Mouse (Mus musculus): ENCODE results near the gene Gm49318. TPM values are rescaled to one million over a fixed set of nuclear protein-coding genes. Genes with fewer than 3 reads are reported as not detected.
"Not testable (repeated sequence)": the region's sequence is repeated elsewhere in the genome, so short reads cannot be mapped to it uniquely, and the experiment has no call there.

The Gm49318 gene
- polyA plus RNA-seq, 1 experiment from 2014 or later, result not detected

DNA sequence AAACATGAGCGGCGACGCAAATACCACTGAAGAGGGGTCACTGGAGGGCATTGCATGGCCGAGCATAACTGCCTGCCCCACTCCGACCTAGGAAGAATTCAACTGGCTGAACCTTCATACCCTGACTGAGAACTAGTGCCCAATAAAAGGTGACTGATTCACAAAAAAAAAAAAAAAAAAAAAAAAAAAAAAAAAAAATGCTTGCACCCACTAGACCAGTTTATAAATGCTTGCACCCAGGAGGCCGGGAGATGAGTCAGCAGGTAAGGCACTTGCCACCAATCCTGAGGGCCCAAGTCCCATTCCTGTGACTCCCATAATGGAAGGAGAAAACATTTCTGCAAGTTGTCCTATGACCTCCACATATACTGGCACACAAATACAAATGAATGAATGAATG lies 21.7 kb upstream of the Gm49318 start:
- no peak overlapping the region for H3K4me3 ChIP-seq
- H3K36me3 ChIP-seq, result no peaks in the 10 kb centered on the region
- 82% methylated on average over 6 of the region's 6 CpGs for WGBS
- ATAC-seq (ENCODE audit: insufficient number of reproducible peaks, insufficient read depth, low FRiP score, low TSS enrichment, low read depth), result no peak
- H3K27ac ChIP-seq, result no peak overlapping the region
- no peaks in the 10 kb centered on the region for H3K4me1 ChIP-seq
- H3K9ac ChIP-seq, result no peak overlapping the region
- no peak overlapping the region for H3K4me2 ChIP-seq
- peaks cover 10% of the 10 kb centered on the region for H3K27me3 ChIP-seq
- no peaks in the 10 kb centered on the region for H3K9me3 ChIP-seq

- Histone ChIP-seq H3K4me1 (peaks cover 7% of the 10 kb centered on the region), H3K36me3 (no peaks in the 10 kb centered on the region), H3K27ac (no peak overlapping the region), H3K9me3 (no peaks in the 10 kb centered on the region), H3K4me2 (no peak overlapping the region), H3K27me3 (no peaks in the 10 kb centered on the region), H3K4me3 (no peak overlapping the region), H3K9ac (no peak overlapping the region)
- WGBS, result 88% methylated on average over 7 of the region's 7 CpGs
- ATAC-seq (ENCODE audit: insufficient number of reproducible peaks, insufficient read depth, low FRiP score, low TSS enrichment, low read depth), result no peak
Measured at GRCm38 (mm10) chr9:22089986-22090385, 18.9 kb upstream of the Gm49318 start.

DNA sequence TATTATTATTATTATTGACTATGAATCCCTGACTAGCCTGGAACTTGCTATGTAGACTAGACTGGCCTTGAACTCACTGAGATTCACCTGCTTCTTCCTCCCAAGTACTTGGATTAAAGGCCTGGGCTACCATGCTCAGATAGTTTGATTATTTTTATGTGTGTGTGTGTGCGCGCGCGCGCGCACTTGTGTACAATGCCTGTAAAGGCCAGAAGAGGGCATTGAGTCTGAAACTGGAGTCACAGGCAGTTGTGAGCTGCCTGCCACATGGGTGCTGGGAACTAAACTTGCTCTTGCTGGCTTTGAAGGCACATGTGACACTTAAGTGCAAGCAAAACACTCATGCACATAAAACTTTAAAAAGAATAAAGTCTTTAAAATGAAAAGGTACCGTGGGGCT lies 18.2 kb upstream of the Gm49318 start:
- H3K4me1 ChIP-seq, result peaks cover 7% of the 10 kb centered on the region
- no peak overlapping the region for H3K4me2 ChIP-seq
- no peak overlapping the region for H3K9ac ChIP-seq
- H3K27me3 ChIP-seq, result no peaks in the 10 kb centered on the region
- no peaks in the 10 kb centered on the region for H3K9me3 ChIP-seq
- H3K27ac ChIP-seq, result no peak overlapping the region
- no peak overlapping the region for H3K4me3 ChIP-seq
- ATAC-seq (ENCODE audit: insufficient number of reproducible peaks, insufficient read depth, low FRiP score, low TSS enrichment, low read depth), result no peak
- H3K36me3 ChIP-seq, result no peaks in the 10 kb centered on the region
- WGBS, result 96% methylated on average over 7 of the region's 7 CpGs

DNA sequence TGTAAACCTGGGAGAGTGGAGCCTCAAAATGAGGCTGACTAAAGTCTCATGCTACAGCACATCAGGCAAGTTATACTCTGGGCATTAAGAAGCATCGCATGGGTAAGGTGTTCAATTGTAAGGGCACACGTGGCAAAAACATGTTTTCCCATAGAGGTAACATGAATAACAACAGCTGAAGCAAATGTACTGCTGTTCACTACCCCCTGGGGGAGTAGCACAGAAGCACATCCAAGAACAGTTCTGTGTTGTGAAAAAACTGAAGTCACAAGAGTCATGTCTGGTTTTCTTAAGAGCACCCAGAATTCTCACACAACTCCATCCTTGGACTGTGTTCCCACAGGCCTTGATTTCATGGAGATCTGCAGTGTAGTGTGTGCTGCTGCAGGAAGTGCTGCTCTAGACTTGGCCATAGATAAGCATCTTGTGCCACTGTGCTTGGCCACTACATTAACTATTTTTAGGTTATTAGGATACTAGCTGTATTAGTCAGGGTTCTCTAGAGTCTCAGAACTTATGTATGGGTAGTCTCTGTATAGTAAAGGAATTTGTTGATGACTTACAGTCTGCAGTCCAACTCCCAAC lies 16.1 kb upstream of the Gm49318 start:
- H3K36me3 ChIP-seq, result peaks cover 7% of the 10 kb centered on the region; the same call in 1 of the 2 replicates
- peaks cover 10% of the 10 kb centered on the region for H3K4me1 ChIP-seq
- H3K4me3 ChIP-seq, result no peak overlapping the region
- 80% methylated on average over 2 of the region's 2 CpGs for WGBS
- H3K27ac ChIP-seq, result no peak overlapping the region
- H3K9me3 ChIP-seq, result no peaks in the 10 kb centered on the region
- no peak overlapping the region for H3K9ac ChIP-seq
- H3K4me2 ChIP-seq, result no peak overlapping the region
- ATAC-seq (ENCODE audit: insufficient number of reproducible peaks, insufficient read depth, low FRiP score, low TSS enrichment, low read depth), result no peak
- no peaks in the 10 kb centered on the region for H3K27me3 ChIP-seq

- peak overlapping the region; percentile 79; the same call in 1 of the 2 replicates for H3K27ac ChIP-seq
- H3K9me3 ChIP-seq, result no peaks in the 10 kb centered on the region
- no peaks in the 10 kb centered on the region for H3K27me3 ChIP-seq
- H3K36me3 ChIP-seq, result peaks cover 7% of the 10 kb centered on the region; the same call in 1 of the 2 replicates
- ATAC-seq (ENCODE audit: insufficient number of reproducible peaks, insufficient read depth, low FRiP score, low TSS enrichment, low read depth), result no peak
- 80% methylated on average over 6 of the region's 6 CpGs for WGBS
- peak overlapping the region; percentile 83 for H3K9ac ChIP-seq
- H3K4me3 ChIP-seq, result peak overlapping the region; percentile 74
- peak overlapping the region; percentile 77 for H3K4me2 ChIP-seq
- H3K4me1 ChIP-seq, result peaks cover 10% of the 10 kb centered on the region
Measured at GRCm38 (mm10) chr9:22086012-22086411, 15.0 kb upstream of the Gm49318 start.

DNA sequence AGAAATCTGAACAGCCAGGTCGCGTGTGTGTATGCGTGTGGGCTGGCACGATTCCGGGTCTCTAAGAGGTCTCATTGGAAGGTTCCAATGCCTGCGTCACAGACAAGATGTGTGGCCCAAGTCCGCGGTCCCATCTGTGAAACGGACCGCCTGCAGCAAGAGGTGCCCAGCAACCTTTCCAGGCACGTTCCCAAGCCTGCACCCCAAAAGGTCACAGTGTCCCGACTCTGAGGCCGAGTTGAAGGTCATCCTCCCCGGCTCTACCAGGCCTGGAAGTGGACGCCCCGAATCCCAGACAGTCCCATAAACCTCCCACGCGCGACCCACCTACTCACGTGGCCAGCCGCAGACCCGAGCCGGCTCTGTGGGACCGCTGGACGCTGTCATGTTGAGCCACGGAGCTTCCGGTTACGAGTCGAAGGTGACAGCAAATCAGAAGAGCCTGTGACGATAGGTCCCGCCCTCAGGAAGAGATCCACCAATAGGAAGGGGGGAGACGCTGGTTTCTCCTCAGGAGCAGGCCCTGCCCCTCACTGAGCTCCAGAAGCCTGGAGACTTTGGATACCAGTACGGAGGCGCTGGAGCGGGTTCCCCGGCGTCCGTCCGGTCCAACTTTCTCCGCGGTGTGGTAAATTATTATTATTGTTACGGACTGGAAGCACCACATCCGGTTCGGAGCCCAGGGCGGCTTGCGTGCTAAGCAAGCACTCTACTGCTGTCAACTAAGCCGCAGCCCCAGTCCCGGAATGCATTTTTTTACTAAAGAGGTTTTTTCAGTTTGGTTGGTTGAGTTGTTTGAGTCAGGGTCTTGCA lies 14.2 kb upstream of the Gm49318 start, which contains the start of gene Ecsit:
Gene Ecsit, minus strand, starts transcription at position 417 of the 813 bp plus-strand sequence.
- peak within 1 kb of the TSS; percentile 83 for H3K9ac ChIP-seq
- under 1% methylated on average over 48 of the region's 48 CpGs for WGBS

DNA sequence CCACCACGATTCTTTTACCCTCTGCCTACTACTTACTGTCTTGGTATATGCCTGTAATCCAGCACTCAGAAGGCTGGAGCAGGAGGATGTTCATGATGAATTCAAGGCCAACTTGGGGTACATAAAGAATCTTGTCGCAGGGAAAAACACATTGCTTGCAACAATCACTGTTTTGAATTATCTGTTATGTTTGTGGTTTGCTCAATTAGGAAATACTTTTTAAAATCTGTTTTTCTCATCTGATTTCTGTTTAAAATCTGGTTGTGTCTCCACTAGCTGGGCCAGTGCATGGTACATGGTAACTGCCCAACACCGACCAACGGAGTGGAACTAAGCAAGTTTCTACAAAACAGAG lies 13.6 kb upstream of the Gm49318 start:
- Histone ChIP-seq H3K27me3 (no peaks in the 10 kb centered on the region), H3K4me2 (peak overlapping the region; percentile 77), H3K36me3 (peaks cover 11% of the 10 kb centered on the region; the same call in 1 of the 2 replicates), H3K4me1 (peaks cover 10% of the 10 kb centered on the region), H3K27ac (peak overlapping the region; percentile 60; the same call in 1 of the 2 replicates), H3K4me3 (peak overlapping the region; percentile 74), H3K9me3 (no peaks in the 10 kb centered on the region), H3K9ac (peak overlapping the region; percentile 83)
- ATAC-seq (ENCODE audit: insufficient number of reproducible peaks, insufficient read depth, low FRiP score, low TSS enrichment, low read depth), result no peak
- WGBS, result 27% methylated on average over 4 of the region's 4 CpGs

More for the DNA sequence above, 14.2 kb upstream of the Gm49318 start, which contains the start of gene Ecsit:
- Histone ChIP-seq H3K4me3 (peak within 1 kb of the TSS; percentile 74), H3K27me3 (no peaks in the 10 kb centered on the region), H3K36me3 (peaks cover 11% of the 10 kb centered on the region; the same call in 1 of the 2 replicates), H3K4me1 (peaks cover 10% of the 10 kb centered on the region), H3K4me2 (peak within 1 kb of the TSS; percentile 77), H3K27ac (peak within 1 kb of the TSS; percentile 79), H3K9me3 (no peaks in the 10 kb centered on the region)
- ATAC-seq (ENCODE audit: insufficient number of reproducible peaks, insufficient read depth, low FRiP score, low TSS enrichment, low read depth), result peak; percentile 95

GRCm38 (mm10) chr9:22076223-22076622 lies 5.2 kb upstream of the Gm49318 start:
- 93% methylated on average over 23 of the region's 23 CpGs for WGBS

DNA sequence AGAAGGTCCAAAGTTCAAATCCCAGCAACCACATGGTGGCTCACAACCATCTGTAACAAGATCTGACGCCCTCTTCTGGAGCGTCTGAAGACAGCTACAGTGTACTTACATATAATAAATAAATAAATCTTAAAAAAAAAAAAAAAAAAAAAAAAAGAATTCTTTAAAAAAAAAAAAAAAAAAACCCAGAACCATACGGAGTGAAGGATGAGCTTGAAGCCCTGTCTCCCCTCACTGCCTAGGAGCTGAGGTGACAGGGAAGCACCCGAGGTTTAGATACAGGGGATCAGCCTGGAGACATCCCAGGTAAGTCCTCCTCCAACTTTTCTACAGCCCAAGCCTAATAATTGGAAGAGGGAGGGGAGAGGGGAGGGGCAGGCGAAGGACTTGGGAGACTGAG lies 4.7 kb upstream of the Gm49318 start:
- H3K4me3 ChIP-seq; H3K27me3 ChIP-seq; H3K4me2 ChIP-seq; H3K9ac ChIP-seq; H3K9me3 ChIP-seq; H3K27ac ChIP-seq; H3K4me1 ChIP-seq; ATAC-seq (ENCODE audit: insufficient number of reproducible peaks, insufficient read depth, low FRiP score, low TSS enrichment, low read depth): not testable (repeated sequence)
- 75% methylated on average over 5 of the region's 5 CpGs for WGBS
- peaks cover 56% of the 10 kb centered on the region for H3K36me3 ChIP-seq

More at GRCm38 (mm10) chr9:22076223-22076622, 5.2 kb upstream of the Gm49318 start:
- Histone ChIP-seq H3K4me1 (no peaks in the 10 kb centered on the region), H3K27me3 (no peaks in the 10 kb centered on the region), H3K36me3 (peaks cover 56% of the 10 kb centered on the region), H3K9ac (no peak overlapping the region), H3K27ac (no peak overlapping the region), H3K4me3 (no peak overlapping the region), H3K9me3 (no peaks in the 10 kb centered on the region), H3K4me2 (no peak overlapping the region)
- ATAC-seq (ENCODE audit: insufficient number of reproducible peaks, insufficient read depth, low FRiP score, low TSS enrichment, low read depth), result no peak

- no peaks in the 10 kb centered on the region for H3K27me3 ChIP-seq
- 95% methylated on average over 4 of the region's 4 CpGs for WGBS
- H3K9me3 ChIP-seq, result no peaks in the 10 kb centered on the region
- H3K36me3 ChIP-seq, result peaks cover 50% of the 10 kb centered on the region
- H3K4me1 ChIP-seq, result peaks cover 5% of the 10 kb centered on the region; the same call in 1 of the 2 replicates
- no peak overlapping the region for H3K9ac ChIP-seq
- no peak overlapping the region for H3K4me3 ChIP-seq
- no peak overlapping the region for H3K4me2 ChIP-seq
- ATAC-seq (ENCODE audit: insufficient number of reproducible peaks, insufficient read depth, low FRiP score, low TSS enrichment, low read depth), result no peak
- H3K27ac ChIP-seq, result no peak overlapping the region
Measured at GRCm38 (mm10) chr9:22072276-22072675, 1.2 kb upstream of the Gm49318 start.

DNA sequence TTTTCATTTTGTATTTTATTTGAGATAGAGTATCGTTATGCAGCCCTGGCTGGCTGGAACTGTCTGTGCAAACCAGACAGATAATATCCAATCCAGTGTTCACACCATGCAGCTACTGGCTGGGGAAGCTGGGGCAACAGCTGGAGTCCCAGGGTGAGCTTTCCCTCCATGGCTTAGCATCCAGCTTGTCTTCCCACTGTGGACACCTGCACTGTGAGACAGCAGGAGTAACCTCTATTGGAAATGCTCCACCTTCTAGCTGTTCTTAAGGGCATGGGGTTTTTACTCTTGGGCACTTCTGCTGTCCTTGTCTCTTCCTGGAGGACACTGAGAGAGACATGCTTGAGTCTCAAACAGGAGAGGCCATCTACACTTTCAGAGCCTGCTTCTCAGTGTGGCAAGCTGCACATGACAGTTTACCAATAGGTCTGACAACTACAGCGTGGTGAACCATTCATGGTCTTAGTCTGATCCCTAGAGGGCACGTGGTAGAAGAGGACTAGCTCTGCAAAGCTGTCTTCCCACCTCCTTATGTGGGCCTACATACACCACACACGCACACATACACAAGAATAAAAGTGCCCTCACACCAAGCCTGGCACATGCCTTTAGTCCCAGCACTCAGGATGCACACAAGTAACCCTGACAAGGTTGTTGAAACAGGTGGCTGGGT lies 1.0 kb downstream of the Gm49318 start:
- H3K27me3 ChIP-seq, result no peaks in the 10 kb centered on the region
- peaks cover 5% of the 10 kb centered on the region; the same call in 1 of the 2 replicates for H3K4me1 ChIP-seq
- ATAC-seq (ENCODE audit: insufficient number of reproducible peaks, insufficient read depth, low FRiP score, low TSS enrichment, low read depth), result peak; percentile 1; the same call in 1 of the 2 replicates
- peak overlapping the region; percentile 93 for H3K9ac ChIP-seq
- H3K36me3 ChIP-seq, result peaks cover 48% of the 10 kb centered on the region
- H3K27ac ChIP-seq, result peak overlapping the region; percentile 98; the same call in 1 of the 2 replicates
- peak overlapping the region; percentile 79 for H3K4me3 ChIP-seq
- H3K4me2 ChIP-seq, result peak overlapping the region; percentile 63
- H3K9me3 ChIP-seq, result no peaks in the 10 kb centered on the region
- WGBS, result 67% methylated on average over 4 of the region's 4 CpGs

All from embryonic facial prominence, embryonic 13.5 days (tissue).